Mouse (Mus musculus): ENCODE data around the gene Dapp1.
"Not testable (repeated sequence)": the region's sequence is repeated elsewhere in the genome, so short reads cannot be mapped to it uniquely, and the experiment has no call there.

Dapp1 gene

DNA sequence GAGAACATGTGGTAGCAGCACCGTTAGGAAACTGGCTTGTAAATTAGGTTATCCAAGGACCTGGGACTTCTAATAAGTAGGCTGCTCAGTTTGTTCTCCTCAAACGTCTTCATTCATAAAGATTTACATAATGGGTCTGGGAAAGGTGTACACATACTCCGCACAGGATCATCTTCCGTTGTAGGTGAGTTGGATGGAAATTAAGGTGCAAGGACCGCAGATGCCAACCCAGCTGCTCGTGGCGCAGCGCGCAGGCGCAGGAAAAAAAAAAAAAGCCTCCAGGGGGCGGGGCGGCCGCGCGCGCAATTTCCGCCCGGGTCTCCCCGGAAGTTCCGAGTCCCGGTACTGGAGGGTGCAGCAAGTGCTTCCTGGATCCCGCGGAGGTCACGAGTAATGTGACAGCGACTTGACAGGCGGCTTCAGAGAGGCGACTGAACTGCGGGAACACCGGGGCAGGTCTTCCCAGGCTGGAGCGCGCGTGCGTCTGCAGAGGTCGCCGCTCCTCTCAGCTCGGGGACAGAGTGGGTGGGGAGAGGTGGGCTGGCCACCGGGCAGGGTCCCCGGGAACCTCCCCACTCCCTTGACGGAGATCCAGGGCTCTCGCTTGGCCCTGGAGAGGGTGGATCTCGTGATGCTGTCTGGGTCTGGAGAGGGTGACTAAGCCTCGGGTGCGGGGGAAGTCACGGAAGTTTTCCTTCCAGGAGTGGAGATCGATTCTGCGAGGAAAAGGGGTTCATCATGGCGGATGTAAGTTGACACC, 63.0 kb downstream of the Dapp1 start, which contains the start of gene Lamtor3:
Lamtor3 (plus strand) TSS at position 335 of the 760 bp plus-strand sequence.
- peak; percentile 86 for DNase-seq

DNA sequence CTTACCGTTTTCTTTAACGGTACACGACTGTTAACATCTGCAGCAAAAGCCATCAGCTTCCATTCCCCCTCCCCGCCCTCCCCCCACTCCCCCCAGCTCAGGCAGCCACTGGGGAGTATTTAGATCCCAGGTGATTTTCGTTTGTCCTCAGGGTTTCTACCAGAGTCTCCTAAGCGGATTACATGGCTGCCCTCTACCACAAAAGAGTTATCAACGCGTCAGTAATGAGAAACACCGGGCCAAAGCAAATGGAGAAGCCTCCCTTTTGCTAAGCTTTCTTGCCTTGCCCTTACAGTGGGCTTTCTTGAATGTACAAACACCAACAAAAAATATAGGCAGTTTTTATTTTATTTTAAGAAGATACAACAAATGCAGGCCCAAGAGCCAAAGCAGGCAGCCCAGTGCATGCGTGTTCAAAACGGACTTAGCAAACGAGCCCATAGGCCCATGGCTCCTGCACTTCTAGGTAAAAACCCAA, 63.6 kb downstream of the Dapp1 start:
- no peak for DNase-seq

DNA sequence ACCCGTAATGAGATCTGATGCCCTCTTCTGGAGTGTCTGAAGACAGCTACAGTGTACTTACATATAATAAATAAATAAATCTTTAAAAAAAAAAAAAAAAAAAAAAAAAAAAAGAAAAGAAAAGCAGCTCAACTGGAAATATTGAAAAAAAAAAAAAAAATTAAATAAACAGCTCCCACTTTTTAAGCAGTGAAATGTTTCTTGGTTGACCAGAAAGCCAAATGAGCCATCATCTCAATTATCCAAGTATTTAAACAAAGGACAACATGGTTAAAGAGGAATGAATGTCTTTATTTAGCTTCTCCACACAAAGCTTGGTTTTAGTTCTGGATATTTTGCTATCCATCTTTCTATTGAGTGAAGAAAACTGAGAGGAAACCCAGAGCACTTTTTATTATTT, 66.8 kb downstream of the Dapp1 start:
- not testable (repeated sequence) for DNase-seq

DNA sequence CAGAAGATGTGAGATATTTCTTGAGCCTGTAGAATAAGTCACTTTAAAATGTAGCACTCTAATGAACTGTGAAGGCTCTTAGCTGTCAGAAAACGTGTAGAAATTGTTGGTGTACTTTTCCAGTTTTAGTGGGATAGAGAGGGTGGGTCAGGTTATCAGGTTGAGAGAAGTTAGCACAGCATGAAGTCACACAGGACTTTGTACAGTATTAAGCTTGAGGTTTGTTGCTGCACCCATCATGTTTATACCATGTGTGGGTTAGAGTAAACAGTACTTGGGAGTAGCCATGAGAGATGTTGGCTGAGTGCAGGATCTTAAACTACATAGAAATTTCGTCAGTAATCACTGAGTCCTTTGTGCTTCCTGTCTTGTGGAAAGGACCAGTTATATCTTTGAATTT, 68.3 kb downstream of the Dapp1 start:
- no peak for DNase-seq

DNA sequence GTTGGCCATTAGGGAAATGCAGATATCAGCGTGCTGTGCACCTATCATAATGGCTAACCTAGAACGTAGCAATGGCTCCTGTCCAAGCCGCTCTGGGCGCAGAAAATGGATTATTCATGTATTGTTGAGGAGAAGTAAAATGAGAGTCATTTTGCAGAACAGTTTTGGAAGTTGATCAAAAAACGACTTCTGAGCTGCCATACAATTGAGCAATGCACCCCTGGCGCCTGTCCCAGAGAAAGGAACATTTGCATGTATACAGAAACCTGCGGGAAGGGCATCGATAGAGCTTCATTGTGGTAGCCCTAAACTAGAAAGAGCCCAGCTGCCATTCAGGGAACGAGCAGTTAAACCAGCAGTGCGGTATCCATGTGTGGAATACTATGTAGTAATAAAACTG, 81.2 kb downstream of the Dapp1 start:
- peak; percentile 51 for DNase-seq

DNA sequence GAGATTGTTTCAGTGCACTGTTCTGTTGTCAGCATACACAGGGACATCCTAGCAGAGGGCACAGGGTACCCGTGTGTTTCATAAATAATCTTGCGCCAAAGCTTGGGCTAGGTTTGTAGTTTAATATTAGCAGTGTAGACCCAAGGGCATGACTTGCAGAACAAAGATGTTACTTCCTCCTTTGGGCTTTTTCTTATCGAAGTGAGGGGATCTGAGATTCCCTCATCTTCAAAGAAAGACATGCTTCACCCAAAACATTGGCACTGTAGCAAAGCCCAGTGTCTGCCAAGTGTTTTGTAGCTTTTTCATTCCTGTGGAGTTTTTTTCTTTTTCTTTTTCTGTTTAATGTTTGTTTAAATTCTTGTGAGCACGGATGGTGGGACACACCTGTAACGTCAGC, 83.7 kb downstream of the Dapp1 start:
- no peak for DNase-seq

DNA sequence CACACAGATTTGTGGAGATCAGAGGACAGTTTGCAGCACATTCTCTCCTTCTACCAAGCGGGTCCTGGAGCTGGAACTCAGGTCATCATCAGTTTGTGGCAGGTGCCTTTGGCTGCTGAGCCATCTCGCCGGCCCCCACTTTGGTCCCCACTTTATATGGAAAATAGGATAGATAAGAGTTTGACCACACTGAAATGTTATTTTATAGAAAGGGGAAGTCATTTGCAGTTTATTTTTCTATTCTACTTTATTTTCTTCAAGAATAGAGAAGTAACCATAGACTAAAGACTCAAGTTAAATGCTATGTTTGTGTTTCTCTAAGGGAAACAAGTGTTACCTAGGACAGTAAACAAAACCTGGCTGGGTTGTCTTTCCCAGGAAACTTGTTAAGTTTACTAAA, 84.5 kb downstream of the Dapp1 start:
- DNase-seq: no peak

DNA sequence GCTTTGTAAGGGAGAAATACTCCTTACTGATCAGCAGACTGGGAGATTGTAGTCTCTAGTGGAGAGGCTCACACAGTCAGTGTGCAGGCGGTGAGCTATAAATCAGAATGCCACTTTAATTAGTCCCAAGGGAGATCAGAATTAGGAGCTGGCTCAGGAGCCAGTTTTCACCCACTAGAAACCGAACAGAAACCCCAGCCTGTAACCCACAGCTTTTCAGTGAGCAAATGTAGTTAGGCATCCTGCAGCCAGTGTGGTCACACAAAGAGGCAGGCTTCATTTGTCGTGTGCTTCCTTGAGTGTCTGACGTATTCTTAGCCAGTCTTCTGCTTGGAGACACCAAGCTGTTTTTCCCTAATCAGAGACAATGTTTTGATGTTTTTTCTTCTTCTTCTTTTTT, 85.0 kb downstream of the Dapp1 start:
- DNase-seq: no peak

DNA sequence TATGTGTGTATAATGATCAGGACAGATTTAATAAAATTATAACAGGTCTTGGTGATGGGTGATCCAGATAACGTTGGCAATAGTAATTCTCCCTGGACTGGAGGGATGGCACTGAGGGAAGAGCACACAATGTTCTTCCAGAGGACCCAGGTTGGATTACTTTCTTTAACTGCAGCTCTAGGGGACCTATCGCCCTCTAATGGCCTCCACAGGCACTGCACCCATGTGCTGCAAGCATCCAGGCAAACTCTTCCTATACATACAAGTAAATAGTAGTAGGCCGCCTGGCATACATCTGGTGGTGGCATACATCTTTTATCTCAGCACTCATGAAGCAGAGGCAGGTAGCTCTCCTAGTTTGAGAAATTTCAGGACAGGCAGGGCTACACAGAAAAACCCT, 86.1 kb downstream of the Dapp1 start:
- DNase-seq: no peak

DNA sequence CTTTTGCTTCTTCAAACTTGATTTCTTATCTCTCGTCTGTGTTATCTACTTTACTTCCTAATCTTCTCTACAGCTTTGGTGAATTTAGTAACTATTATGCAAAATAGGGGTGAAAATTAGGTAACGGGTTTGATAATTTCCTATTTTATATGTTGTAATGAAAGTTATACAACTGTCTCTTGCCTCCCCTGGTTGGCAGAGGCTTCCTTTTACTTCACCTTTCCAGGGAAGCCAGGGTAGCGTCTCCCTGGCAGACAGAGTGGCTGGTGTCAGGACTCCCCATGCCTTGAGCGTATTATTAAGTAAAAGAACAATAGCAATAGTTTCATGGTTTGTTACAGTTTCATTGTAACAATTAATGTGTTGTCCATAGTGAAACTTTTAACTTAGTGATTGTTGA, 87.6 kb downstream of the Dapp1 start:
- no peak for DNase-seq

DNA sequence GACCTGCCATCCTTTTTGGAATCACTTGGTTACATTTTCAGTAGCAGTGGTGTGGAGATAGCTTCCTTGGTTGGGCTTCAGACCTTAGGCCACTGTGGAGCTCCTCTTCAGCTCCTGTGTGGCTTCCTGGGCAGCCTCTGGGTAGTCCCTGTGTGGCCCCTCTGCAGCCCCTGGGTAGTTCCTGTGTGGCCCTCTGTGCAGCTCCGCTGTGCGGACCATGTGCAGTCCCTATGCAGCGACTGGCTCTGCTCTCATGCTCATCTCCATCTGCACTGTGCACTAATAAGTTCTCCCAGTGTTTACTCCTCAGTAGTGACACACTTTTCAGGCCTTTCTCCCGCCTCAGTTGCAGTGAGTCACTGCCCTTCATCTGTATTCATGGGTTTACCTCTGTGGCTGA, 89.2 kb downstream of the Dapp1 start:
- DNase-seq: no peak

DNA sequence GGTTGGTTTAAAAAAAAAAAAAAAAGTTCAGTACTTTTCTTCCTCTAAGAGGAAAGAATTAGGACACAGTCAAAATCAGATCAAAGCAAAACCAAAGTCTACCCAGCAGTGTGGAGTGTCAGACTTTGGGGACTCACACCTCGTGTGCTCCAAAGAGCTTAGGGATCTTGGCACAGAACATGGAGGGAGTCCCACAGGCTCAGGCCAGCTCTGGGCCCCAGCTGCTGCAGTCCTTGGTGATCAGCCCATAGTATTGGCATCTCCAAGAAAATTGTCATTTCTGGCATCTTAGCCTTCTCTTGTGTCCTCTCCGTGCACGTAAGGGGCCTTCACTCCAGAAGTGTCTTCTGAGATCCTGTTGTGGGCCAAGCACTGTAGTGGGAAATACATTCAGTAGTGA, 90.3 kb downstream of the Dapp1 start:
- DNase-seq: no peak

DNA sequence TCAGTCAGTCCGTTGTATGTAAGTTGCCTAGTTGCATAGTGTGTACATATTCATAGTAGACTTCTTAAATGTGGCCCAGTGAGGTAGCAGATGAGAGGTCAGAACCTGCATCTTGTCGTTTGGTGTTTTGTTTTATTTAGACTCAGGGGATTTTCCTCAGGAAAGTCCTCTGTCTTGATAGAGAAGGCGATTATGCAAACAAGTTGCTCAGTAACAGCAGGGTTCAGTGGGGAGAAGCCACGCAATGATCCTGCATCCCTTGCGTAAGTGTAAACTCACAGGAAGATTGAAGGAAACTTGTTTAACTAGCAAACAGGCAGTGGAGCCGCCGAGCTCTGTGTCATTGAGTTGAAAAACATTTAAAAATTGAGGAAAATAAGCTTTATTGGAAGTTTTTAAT, 93.4 kb downstream of the Dapp1 start:
- DNase-seq: no peak

DNA sequence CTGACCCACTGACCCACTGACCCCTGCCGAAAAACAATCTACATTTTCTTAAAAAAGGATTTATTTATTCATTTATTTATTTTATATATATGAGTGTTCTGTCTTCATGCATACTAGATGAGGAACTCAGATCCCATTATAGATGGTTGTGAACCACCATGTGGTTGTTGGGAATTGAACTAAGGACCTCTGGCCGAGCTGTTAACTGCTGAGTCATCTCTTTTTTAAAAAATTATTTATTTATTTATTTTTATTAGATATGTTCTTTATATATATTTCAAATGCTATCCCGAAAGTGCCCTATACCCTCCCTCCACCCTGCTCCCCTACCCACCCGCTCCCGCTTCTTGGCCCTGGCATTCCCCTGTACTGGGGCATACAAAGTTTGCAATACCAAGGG, 100.3 kb downstream of the Dapp1 start:
- no peak for DNase-seq
